Mouse (Mus musculus): ENCODE results near the gene Srpr. TPM values are rescaled to one million over a fixed set of nuclear protein-coding genes. Genes with fewer than 3 reads are reported as not detected.
A peak's percentile ranks its signal among the peaks of the same experiment; 100 is the strongest.

The Srpr gene
- polyA plus RNA-seq, 1 experiment from 2014 or later: 94.4 TPM

DNA sequence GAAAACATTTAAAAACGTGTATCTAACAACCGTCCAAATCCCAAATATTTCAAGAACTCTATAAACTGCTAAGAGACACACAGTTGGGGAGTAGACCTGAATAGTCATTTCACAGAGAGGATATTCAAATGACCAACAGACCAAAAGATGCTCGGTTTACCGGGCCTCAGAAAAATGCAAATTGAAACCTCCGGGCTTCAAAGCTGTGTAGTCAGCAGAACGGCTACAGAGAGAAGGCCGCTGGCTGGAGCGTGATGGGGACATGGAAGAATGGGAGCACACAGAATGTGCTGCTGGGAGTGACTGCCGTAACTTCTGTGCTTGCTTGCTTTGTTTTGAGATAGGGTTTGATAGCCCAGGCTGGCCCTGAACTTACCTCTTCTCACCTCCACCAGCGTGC is 1.6 kb upstream of the Srpr start:
- H3K9ac ChIP-seq (replicated peaks): peak overlapping the region; percentile 84
- peaks cover 18% of the 10 kb centered on the region for H3K4me1 ChIP-seq (ENCODE audit: insufficient read depth)
- no peak for ATAC-seq
- H3K27me3 ChIP-seq (ENCODE audit: insufficient read depth, low read length): no peaks in the 10 kb centered on the region
- peak overlapping the region; percentile 94 for H3K27ac ChIP-seq (ENCODE audit: low read depth)
- WGBS (ENCODE audit: insufficient replicate concordance): 69% methylated on average over 10 of the region's 10 CpGs
- peak overlapping the region; percentile 86 for H3K4me2 ChIP-seq (ENCODE audit: low read depth, low read length)
- no peaks in the 10 kb centered on the region for H3K36me3 ChIP-seq (replicated peaks; ENCODE audit: insufficient read depth, low read length)
- H3K4me3 ChIP-seq (ENCODE audit: low read depth, low read length): peak overlapping the region; percentile 72
- H3K9me3 ChIP-seq (ENCODE audit: low read length): no peaks in the 10 kb centered on the region
- DNase-seq: no peak
- TF ChIP-seq CTCF (IDR thresholded peaks at IDR 0.05; ENCODE audit: low read depth): no peak
- TF ChIP-seq EP300 (IDR thresholded peaks at IDR 0.05; ENCODE audit: low read depth): no peak

- H3K4me1 ChIP-seq (ENCODE audit: insufficient read depth): peaks cover 18% of the 10 kb centered on the region
- H3K36me3 ChIP-seq (replicated peaks; ENCODE audit: insufficient read depth, low read length): no peaks in the 10 kb centered on the region
- peak overlapping the region; percentile 94 for H3K27ac ChIP-seq (ENCODE audit: low read depth)
Measured at GRCm38 (mm10) chr9:35198945-35199771, 817 bp upstream of the Srpr start.

DNA sequence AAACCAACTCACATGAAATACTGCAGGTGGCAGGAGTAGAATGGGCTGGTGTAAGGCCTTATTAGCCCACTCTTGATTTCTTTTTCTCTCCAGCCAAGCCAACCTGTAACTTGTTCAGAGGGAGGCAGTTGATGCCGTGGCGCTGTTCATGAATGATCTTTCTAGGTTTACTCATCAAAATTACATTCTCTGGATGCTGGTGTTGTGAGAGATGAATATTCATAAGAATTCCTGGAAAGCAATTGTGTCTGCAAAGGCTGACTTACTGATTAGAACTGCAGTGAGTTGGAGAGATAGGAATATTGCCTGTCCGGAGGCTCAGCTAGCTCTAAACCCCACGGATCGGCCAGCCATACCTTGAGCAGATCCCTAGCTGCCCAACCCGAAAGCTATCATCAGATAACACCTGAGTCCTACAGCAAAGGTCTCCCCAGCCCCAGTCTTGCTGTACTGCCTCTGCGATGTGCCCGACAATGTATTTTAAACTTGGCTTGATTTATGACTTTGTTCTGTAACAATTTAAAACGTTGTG is 620 bp downstream of the Srpr start:
- Histone ChIP-seq H3K4me3 (ENCODE audit: low read depth, low read length) (peak overlapping the region; percentile 72), H3K36me3 (replicated peaks; ENCODE audit: insufficient read depth, low read length) (peaks cover 13% of the 10 kb centered on the region), H3K9me3 (ENCODE audit: low read length) (no peaks in the 10 kb centered on the region), H3K4me2 (ENCODE audit: low read depth, low read length) (peak overlapping the region; percentile 86), H3K4me1 (ENCODE audit: insufficient read depth) (peaks cover 16% of the 10 kb centered on the region), H3K27ac (ENCODE audit: low read depth) (peak overlapping the region; percentile 94; the same call in 1 of the 2 replicates), H3K27me3 (ENCODE audit: insufficient read depth, low read length) (no peaks in the 10 kb centered on the region), H3K9ac (replicated peaks) (peak overlapping the region; percentile 84)
- 35% methylated on average over 9 of the region's 9 CpGs for whole genome bisulfite sequencing (ENCODE audit: insufficient replicate concordance)
- no peak for ATAC-seq
- DNase-seq: no peak
- TF ChIP-seq EP300 (IDR thresholded peaks at IDR 0.05; ENCODE audit: low read depth): peak; percentile 18; the same call in 1 of the 2 replicates
- TF ChIP-seq CTCF (IDR thresholded peaks at IDR 0.05; ENCODE audit: low read depth): no peak

More at GRCm38 (mm10) chr9:35198945-35199771, 817 bp upstream of the Srpr start:
- Histone ChIP-seq H3K27me3 (ENCODE audit: insufficient read depth, low read length) (no peaks in the 10 kb centered on the region), H3K9ac (replicated peaks) (peak overlapping the region; percentile 84), H3K9me3 (ENCODE audit: low read length) (no peaks in the 10 kb centered on the region), H3K4me2 (ENCODE audit: low read depth, low read length) (peak overlapping the region; percentile 86), H3K4me3 (ENCODE audit: low read depth, low read length) (peak overlapping the region; percentile 72)
- ATAC-seq: peak; percentile 57
- TF ChIP-seq CTCF (IDR thresholded peaks at IDR 0.05; ENCODE audit: low read depth): no peak
- TF ChIP-seq EP300 (IDR thresholded peaks at IDR 0.05; ENCODE audit: low read depth): no peak
- 16% methylated on average over 18 of the region's 18 CpGs for WGBS (ENCODE audit: insufficient replicate concordance)
- DNase-seq: peak; percentile 21

DNA sequence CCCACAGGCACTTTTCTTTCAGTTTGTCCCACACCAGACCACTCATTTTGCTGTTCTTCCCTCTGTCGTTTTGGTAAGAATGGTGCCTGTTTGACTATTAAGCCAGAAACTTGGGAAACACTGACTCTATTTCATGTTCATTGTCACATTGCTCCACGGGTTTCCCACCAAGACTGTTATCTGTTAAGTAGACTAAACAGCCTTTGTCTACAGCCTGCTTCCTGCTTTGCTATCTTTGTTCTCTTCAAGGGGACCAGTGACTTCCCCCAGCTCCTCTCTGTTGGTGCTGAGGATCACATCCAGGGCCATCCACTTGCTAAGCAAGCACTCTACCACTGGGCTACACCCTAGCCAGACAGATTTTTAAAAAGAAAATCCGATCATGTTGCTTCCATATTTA is 3.6 kb downstream of the Srpr start:
- peaks cover 40% of the 10 kb centered on the region for H3K36me3 ChIP-seq (replicated peaks; ENCODE audit: insufficient read depth, low read length)

GRCm38 (mm10) chr9:35204421-35204820 is 4.4 kb downstream of the Srpr start:
- H3K4me2 ChIP-seq (ENCODE audit: low read depth, low read length): no peak overlapping the region
- H3K27ac ChIP-seq (ENCODE audit: low read depth): no peak overlapping the region
- DNase-seq (no peak), ATAC-seq (no peak)
- H3K4me3 ChIP-seq (ENCODE audit: low read depth, low read length): no peak overlapping the region
- H3K27me3 ChIP-seq (ENCODE audit: insufficient read depth, low read length): no peaks in the 10 kb centered on the region
- 86% methylated on average over 2 of the region's 2 CpGs for WGBS (ENCODE audit: insufficient replicate concordance)
- H3K36me3 ChIP-seq (replicated peaks; ENCODE audit: insufficient read depth, low read length): peaks cover 48% of the 10 kb centered on the region
- peaks cover 12% of the 10 kb centered on the region for H3K4me1 ChIP-seq (ENCODE audit: insufficient read depth)
- no peak for TF ChIP-seq EP300 (IDR thresholded peaks at IDR 0.05; ENCODE audit: low read depth)
- no peak for TF ChIP-seq CTCF (IDR thresholded peaks at IDR 0.05; ENCODE audit: low read depth)
- H3K9me3 ChIP-seq (ENCODE audit: low read length): no peaks in the 10 kb centered on the region
- no peak overlapping the region for H3K9ac ChIP-seq (replicated peaks)

More for the DNA sequence above, 3.6 kb downstream of the Srpr start:
- Histone ChIP-seq H3K4me3 (ENCODE audit: low read depth, low read length) (no peak overlapping the region), H3K9ac (replicated peaks) (no peak overlapping the region), H3K27ac (ENCODE audit: low read depth) (no peak overlapping the region), H3K9me3 (ENCODE audit: low read length) (no peaks in the 10 kb centered on the region), H3K4me1 (ENCODE audit: insufficient read depth) (peaks cover 12% of the 10 kb centered on the region), H3K27me3 (ENCODE audit: insufficient read depth, low read length) (no peaks in the 10 kb centered on the region), H3K4me2 (ENCODE audit: low read depth, low read length) (no peak overlapping the region)
- TF ChIP-seq EP300 (IDR thresholded peaks at IDR 0.05; ENCODE audit: low read depth) (no peak), CTCF (IDR thresholded peaks at IDR 0.05; ENCODE audit: low read depth) (no peak)
- no peak for ATAC-seq
- no peak for DNase-seq
- WGBS (ENCODE audit: insufficient replicate concordance): 25% methylated on average over 3 of the region's 3 CpGs
